Mouse (Mus musculus) heart, adult 9 months (tissue): ENCODE data around the gene Clec11a.
A peak's percentile ranks its signal among the peaks of the same experiment; 100 is the strongest.

ENCODE experiments used
- DNase-seq, 2 experiments: peaks; one replicate each; pipeline ENCODE4 v3.0.0; 2022; ENCODE audit warnings: low spot score in 2 of 2

Clec11a gene

GRCm38 (mm10) chr7:44277250-44277622, 29.5 kb downstream of the Clec11a start:
- DNase-seq = no peak

DNA sequence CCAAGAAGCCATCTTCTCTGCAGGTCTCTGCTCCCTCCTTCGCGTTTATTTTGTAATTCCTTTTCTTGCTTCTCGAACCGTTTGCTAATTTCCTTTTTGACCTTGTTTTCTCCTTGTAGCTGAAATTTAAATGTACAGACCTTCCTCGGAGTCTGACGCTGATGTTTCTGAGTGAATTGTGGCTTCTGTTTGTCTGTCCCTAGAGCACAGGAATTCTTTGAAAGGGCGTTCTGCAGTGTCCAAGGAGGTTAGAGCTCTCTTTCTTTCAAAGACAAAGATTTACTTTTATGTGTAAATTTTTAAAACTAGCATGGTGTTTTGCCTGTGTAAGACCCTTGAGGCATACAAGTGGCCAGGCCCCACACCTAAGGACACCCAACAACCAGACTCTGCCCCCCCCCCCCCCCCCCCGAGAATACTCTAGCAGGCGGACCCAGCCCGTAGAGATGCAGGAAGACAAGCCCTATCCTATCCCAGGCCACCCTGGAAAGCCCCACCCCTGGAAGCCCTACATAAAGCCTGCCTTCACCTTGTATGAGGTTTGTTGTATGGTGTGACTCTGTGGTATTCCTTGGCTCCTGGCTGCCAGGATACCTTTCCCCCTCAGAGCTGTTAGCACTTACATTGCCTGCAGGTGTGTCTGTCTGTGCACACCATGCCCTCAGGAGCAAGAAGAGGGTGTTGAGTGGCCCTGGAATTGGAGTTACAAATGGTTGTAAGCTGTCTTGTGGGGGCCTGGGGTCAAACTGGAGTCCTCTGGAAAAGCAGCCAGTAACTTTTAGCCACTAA, 30.0 kb downstream of the Clec11a start:
- no peak for DNase-seq

GRCm38 (mm10) chr7:44275546-44275945, 31.2 kb downstream of the Clec11a start:
- DNase-seq = no peak

- DNase-seq = no peak
These were observed 32.6 kb downstream of the Clec11a start for GRCm38 (mm10) chr7:44274096-44274495.

DNA sequence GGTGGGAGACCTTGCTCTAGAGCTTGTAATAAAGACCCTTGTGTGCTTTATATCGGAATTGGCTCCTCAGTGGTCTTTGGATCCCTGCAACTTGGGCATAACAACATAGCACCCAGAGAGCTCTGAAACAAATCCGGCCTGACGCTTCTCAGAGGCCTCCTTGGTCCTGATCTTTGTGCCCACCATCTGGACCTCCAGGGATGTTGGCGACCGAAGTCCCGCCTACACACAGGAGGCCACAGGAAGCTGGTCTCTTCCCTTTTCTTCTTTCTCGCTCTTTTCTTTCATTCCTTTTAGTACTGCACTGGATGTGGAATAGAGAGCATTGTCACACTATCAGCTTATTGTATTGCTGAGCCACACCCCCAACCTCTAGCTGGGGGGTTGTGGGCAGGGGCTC, 33.3 kb downstream of the Clec11a start:
- no peak for DNase-seq

GRCm38 (mm10) chr7:44272546-44272945, 34.2 kb downstream of the Clec11a start:
- no peak for DNase-seq

GRCm38 (mm10) chr7:44271309-44271708, 35.4 kb downstream of the Clec11a start:
- no peak for DNase-seq

GRCm38 (mm10) chr7:44269397-44269796, 37.3 kb downstream of the Clec11a start:
- DNase-seq = no peak

GRCm38 (mm10) chr7:44268117-44268516, 38.6 kb downstream of the Clec11a start:
- DNase-seq = no peak

- peak; percentile 69 to 92 for DNase-seq
These were observed 43.7 kb downstream of the Clec11a start for GRCm38 (mm10) chr7:44262791-44263643.

DNA sequence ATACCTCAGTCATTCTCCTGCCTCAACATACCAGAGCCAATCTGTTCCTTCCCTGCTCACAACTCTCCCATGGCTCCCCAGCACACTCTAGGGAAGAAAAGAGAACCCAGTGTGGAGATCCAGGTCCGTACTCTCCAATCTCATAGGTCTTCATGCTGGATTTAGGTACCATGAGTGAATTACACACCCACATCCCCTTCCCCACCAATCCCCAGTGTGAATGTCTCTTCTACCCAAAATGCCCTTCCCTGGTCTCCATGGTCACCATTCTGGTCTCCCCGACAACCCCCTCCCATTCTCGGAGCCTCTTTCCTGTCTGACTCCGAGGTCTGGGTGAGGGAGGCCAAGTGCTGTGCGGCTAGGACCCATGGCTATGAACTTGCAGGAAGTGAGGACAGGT, 45.6 kb downstream of the Clec11a start, which contains the start of gene Gm15517:
Gm15517 (plus strand) TSS at position 301 of the 400 bp plus-strand sequence.
- no peak for DNase-seq

DNA sequence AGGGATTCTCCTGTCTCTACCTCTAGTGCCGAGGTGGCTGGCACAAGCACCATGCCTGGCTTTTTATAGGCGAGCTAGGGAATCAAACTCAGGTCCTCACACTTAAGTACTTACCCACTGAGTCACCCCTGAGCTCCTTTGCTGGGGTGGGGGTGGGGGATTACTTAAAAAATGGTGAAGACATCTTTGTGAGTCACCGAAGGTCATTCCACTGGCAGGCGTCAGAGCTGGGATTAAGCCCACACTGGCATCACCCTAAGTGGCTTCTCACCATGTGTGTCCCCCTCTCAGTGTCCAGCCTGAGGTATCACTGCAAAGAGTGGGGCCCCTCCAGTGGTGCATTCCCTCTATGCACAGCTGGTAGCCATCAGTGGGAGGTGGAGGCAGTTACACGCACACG, 46.3 kb downstream of the Clec11a start:
- no peak for DNase-seq

- DNase-seq = no peak
These were observed 49.4 kb downstream of the Clec11a start, which contains the start of gene Acp4 for GRCm38 (mm10) chr7:44257278-44257677. Gene Acp4 (minus strand): TSS chr7:44257378.

- no peak for DNase-seq
These were observed 51.8 kb downstream of the Clec11a start for GRCm38 (mm10) chr7:44254930-44255329.

DNA sequence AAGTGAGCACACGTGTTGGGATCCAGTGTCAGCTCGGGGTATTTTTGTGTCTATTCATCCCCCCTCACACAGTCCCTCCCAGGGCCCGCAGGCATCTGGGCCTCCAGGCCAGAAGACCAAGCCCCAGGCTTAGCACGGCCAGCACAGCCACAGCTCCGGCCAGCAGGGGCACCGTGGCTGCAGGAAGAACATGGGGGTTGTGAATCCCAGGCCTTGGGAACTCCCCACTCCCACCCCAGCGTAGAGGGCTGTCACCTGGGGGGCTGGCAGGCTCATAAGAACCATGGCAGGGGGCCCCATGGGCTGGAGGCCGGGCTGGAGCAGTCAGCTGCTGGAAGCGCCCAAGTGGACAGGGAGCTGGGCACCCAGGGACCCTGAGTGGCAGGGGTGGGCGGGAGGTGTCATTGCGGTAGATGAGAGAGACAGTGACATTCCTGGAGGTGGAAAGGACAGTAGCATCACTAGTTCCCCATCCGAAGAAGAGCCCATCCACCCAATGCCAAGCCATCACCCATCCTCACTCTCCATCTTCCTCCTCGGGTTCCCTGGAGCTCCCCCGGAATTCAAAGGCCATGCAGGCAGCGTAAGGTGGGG, 53.6 kb downstream of the Clec11a start:
- no peak for DNase-seq
